Mouse (Mus musculus) mouse trophoblast stem cell (cell line): Measurements from ENCODE around the gene Actn4.
"Not testable (repeated sequence)": the region's sequence is repeated elsewhere in the genome, so short reads cannot be mapped to it uniquely, and the experiment has no call there.

Experiments
- in situ Hi-C, 2 experiments: fragments of 300-500 bp; cut with MseI, MboI; formaldehyde crosslinking; loops; 2 replicates in 1 of 2; 3 replicates in 1 of 2; pipeline ENCODE4 v1.15.1; 2025

Gene Actn4

DNA sequence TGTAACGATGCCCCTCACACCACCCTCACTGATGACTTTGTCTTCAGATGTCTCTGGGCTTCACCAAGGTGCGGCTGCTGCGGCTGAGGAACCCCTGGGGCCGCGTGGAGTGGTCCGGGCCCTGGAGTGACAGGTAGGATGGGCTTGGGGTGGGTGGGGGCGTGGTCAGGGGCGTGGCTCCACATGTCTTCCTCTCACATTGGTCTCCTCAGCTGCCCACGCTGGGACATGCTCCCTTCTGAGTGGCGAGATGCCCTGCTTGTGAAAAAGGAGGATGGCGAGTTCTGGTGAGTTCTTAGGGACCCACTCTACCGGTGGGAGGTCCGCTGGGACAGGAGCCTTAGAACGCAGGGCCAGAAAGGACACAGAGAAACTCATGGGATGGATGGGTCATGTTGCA, 75.7 kb downstream of the Actn4 start:
- in situ Hi-C loops: no loop called here

- in situ Hi-C loops: not testable (repeated sequence)
Observed at GRCm38 (mm10) chr7:28883704-28884103, 78.4 kb downstream of the Actn4 start.

DNA sequence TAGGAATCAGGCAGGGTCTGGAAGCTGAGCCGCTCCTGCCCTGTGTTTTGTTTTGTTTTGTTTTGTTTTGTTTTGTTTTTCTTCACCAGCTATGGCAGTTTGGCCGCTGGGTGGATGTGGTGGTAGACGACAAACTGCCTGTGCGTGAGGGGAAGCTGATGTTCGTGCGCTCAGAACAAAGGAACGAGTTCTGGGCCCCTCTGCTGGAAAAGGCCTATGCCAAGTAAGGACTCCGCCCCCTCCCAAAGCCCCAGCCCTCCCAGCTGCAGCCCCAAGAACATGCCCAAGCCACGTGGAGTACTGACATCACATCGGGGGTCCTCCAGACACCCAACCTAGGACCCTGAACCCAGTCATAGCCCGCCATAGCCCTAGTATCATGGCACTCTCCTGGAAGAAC, 79.1 kb downstream of the Actn4 start:
- in situ Hi-C loops: no loop called here

GRCm38 (mm10) chr7:28881199-28881598, 80.9 kb downstream of the Actn4 start, which contains the start of gene Capn12:
TSS of gene Capn12 (plus strand) at chr7:28881422.
- in situ Hi-C loops: no loop called here

DNA sequence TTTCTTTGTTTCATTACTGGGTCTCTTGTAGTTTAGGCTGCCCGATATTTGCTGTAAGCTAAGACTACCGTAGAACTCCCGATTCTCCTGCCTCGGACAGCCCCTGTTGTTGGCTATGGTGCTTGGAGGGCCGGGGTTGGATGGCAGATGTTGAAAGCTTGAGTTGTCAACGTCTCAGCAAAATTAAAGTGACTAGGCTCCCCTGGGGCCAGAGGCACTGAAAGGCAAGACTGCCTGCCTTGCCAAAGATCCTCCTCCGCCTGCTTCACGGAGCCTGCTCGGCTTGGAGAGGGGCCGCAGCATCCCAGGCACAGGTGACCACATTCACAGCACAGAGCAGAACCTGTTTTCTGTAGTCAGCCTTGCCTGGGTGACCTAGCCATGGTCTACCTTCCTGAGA, 81.6 kb downstream of the Actn4 start:
- in situ Hi-C loops: no loop called here

DNA sequence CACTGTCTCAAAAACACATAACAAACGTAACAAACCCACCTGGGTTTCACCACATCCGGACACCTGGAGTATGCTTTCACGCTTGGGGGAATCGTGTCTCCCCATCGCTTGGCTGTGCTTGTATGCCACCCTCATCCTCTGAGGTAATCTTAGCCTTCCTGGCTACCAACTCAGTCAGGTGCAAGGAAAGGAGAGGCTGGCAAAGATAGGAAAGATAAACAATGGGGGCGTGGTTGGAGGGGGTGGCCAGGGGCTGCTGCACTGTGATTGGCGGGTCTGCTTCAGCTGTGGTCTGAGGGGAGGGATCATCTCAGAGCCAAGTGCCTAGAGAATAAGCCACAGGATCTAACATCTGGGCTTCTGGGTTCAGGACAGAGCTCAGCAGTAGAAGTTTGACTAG, 82.5 kb downstream of the Actn4 start:
- in situ Hi-C loops: no loop called here

GRCm38 (mm10) chr7:28877856-28878255, 84.3 kb downstream of the Actn4 start:
- in situ Hi-C loops: no loop called here

DNA sequence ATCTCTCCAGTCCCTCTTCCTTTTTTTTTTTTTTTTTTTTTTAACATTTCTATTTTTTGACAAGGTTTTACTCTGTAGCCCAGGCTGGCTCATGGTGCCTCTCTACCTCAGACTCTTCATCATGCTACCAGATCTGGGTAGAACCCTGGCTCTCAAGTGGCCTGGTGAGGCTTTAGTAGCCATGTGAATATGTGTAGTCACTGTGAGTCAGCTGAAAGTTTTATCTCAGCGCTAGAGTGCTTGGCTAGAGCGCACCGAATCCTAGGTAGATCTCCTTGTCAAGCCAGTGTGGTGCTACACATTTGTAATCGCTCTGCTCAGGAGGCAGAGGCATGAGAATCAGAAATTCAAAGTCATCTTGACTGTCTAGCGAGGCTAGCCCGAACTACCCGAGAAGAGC, 85.0 kb downstream of the Actn4 start:
- in situ Hi-C loops: no loop called here

DNA sequence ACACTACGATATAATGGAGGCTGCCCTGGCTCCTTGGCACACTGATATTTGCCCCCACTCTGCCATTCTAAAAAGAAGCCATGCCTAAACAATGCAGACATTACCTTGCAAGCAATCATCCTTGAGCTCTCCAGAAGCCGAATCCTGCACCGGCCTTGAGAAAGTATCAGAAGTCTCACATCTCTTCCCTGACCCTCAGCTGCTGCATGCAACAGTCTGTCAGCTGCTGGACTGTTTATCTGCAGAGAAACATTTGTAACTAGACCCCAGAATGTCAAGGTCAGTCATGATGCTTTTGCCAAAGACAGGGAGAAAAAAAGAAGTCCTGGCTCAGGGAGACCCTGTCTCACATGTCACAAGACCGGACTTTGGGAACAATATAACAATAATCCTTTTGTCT, 86.0 kb downstream of the Actn4 start:
- in situ Hi-C loops: no loop called here

DNA sequence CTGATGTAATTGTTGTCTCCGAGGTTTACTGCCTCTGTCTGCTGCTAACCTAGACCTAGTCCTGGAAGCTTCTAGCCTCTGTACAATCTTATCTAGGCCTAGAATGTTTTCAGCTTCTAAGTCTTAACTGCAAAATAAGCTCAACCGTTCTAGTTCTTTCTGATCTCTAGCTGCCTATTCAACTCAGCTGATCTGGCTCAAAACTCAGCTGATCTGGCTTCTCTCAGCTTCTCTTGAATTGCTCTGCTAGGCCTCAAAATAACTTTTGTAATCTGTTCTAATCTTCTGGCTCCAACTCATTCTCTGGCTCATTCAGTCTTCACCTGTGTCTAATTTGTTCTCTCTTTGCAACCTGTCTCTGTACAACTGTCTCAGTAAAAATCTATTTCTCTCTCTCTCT, 87.6 kb downstream of the Actn4 start:
- in situ Hi-C loops: no loop called here

- in situ Hi-C loops: no loop called here
Observed at GRCm38 (mm10) chr7:28870901-28871664, 91.1 kb downstream of the Actn4 start.

GRCm38 (mm10) chr7:28867508-28868340, 94.4 kb downstream of the Actn4 start:
- in situ Hi-C loops: loop anchor here (5.0 kb wide), 2 partner anchors 75 to 80 kb away; partner anchors contain the start of gene Rinl (in 1 of the 2)

DNA sequence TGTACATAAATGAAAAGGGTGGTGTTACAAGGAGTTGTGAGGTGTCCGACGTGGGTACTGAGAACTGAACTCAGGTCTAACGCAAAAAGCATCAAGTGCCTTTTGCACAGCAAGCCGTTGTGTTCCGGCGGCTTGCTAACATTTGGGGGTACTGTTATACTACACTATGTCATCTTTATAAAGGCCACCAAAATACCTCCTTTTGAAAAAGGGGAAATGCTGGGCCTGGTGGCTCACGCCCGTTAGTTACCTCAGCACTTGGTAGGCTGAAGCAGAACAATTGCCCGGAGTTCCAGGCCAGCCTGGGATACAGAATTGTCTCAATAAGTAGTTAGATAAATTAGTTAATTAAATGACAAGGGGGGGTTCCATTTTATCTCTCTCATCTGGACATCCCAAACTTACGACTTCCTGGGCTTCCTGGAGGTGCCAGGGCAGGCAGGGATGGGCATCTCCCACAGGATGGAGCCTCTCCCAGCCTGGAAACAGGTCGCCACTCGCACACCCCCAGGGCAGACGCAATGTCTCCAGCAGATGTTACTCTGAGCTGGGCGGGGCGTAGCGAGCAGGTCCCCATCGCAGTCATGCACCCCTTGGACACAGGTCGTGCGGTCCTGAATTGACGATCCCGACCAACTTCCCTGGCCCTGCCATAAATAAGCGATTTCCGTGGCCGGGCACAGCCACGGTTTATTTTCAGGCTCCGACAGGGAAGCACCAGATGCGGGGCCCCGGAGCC, 95.2 kb downstream of the Actn4 start:
- in situ Hi-C loops: loop anchor here (5.0 kb wide), 2 partner anchors 75 to 80 kb away; partner anchors contain the start of gene Rinl (in 1 of the 2)

DNA sequence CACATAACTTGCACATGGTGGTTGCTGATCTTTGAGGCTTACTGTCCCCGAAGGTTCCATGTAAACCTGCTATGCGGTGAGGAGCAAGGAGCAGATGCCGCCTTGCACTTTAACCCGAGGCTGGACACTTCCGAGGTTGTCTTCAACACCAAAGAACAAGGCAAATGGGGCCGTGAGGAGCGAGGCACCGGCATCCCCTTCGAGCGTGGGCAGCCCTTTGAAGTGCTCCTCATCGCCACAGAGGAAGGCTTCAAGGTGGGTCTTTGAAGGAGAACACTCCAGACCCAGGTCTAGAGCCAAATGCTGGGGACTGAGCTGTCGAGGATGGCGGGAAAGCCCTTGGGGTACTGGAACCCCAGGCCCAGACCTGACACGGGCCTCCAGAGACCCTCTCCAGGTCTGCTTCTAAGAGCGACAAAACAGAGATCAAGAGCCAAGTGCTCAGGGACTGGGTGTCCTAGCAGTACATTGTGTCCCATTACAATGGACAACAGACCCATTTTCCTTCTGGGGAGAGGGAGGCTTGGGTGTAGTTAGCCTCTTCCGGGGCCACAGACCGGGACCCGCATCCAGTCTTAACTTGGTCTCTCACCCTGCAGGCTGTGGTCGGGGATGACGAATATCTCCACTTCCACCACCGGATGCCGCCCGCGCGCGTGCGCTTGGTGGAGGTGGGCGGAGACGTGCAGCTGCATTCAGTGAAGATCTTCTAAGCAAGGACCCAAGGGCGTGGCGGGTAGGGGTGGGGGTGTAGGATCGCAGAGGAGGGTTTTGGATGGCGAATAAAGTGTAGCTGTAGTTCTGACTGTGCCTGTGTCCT, 96.4 kb downstream of the Actn4 start:
- in situ Hi-C loops: loop anchor here (5.0 kb wide), 2 partner anchors 73 to 78 kb away; partner anchors contain the start of gene Rinl (in 1 of the 2)

DNA sequence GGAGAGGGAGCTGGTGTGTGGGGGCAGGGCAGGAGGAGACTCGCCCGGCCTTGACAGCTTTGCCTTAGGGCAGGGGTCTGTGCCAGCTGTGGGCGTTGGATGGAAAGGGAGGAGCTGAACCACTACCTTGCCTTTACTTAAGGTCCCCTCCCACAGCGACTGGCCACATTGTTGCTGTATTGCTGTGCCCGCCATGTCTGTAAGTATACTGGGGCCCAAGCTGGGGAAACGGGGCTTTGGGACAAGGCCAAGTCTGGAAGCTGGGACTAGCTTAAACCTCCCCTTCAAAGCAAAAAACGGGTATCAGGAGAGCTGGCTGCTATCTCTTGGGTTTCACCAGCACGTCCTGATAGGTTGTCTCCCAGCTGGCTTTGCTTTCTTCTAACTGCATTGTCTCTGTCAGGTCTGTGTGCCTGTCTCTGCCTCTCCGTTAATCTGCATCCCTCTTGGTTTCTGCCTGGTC, 97.8 kb downstream of the Actn4 start:
- in situ Hi-C loops: no loop called here

GRCm38 (mm10) chr7:28863540-28863939, 98.6 kb downstream of the Actn4 start, which contains the start of gene Lgals7:
TSS of gene Lgals7 (plus strand) at chr7:28863853.
- in situ Hi-C loops: no loop called here

GRCm38 (mm10) chr7:28862817-28863499, 99.2 kb downstream of the Actn4 start:
- in situ Hi-C loops: no loop called here

GRCm38 (mm10) chr7:28860898-28861297, 101.2 kb downstream of the Actn4 start:
- in situ Hi-C loops: no loop called here

- in situ Hi-C loops: no loop called here
Observed at GRCm38 (mm10) chr7:28859953-28860352, 102.2 kb downstream of the Actn4 start.

GRCm38 (mm10) chr7:28850642-28851041, 111.5 kb downstream of the Actn4 start:
- in situ Hi-C loops: no loop called here
